Mouse (Mus musculus) testis, adult 2 months (tissue): ENCODE results near the gene Arhgef28. TPM values are rescaled to one million over a fixed set of nuclear protein-coding genes. Genes with fewer than 3 reads are reported as not detected.

Experiments used
- H3K27ac ChIP-seq: fragments of 200-500 bp; 2 replicates; pipeline ENCODE4 v1.5.1; 2012; ENCODE audit warnings: low read depth, low read length; ENCODE audit not compliant: control insufficient read depth, insufficient read depth
- H3K27me3 ChIP-seq: fragments of 200-500 bp; 2 replicates; pipeline ENCODE4 v1.6.1; 2012; ENCODE audit warnings: mild to moderate bottlenecking, low read length, moderate library complexity; ENCODE audit not compliant: control insufficient read depth, insufficient read depth
- H3K36me3 ChIP-seq: fragments of 200-500 bp; 2 replicates; pipeline ENCODE4 v1.6.1; 2012; ENCODE audit warnings: mild to moderate bottlenecking, low read length; ENCODE audit not compliant: control insufficient read depth, insufficient read depth
- H3K4me1 ChIP-seq: fragments of 200-500 bp; 2 replicates; pipeline ENCODE4 v1.6.1; 2012; ENCODE audit warnings: low read length; ENCODE audit not compliant: control insufficient read depth, insufficient read depth
- H3K4me3 ChIP-seq: fragments of 200-500 bp; 2 replicates; pipeline ENCODE4 v1.5.1; 2012; ENCODE audit warnings: low read depth, mild to moderate bottlenecking, low read length, moderate library complexity, mixed read lengths; ENCODE audit not compliant: control insufficient read depth
- CTCF ChIP-seq: fragments of 200-500 bp; IDR thresholded peaks from 2 replicates; pipeline ENCODE4 v1.5.1; 2012; ENCODE audit warnings: low read depth, mild to moderate bottlenecking, inconsistent platforms, low read length, moderate library complexity; ENCODE audit not compliant: control insufficient read depth, insufficient read depth, insufficient replicate concordance
- POLR2A ChIP-seq: fragments of 200-500 bp; IDR thresholded peaks from 2 replicates; pipeline ENCODE4 v1.6.1; 2012; ENCODE audit warnings: low read depth, mild to moderate bottlenecking, inconsistent platforms, low read length, moderate library complexity; ENCODE audit not compliant: control insufficient read depth
- polyA plus RNA-seq: library from polyadenylated mRNA; depleted of rRNA; stranded (reverse); fragments of >200 nt; gene quantifications from 2 replicates; pipeline ENCODE4 v1.2.3, GENCODE M21; 2012

Arhgef28 gene
- polyA plus RNA-seq, 1 experiment, result 0.67 TPM

- TF ChIP-seq POLR2A, result no peak
- no peak for TF ChIP-seq CTCF
- Histone ChIP-seq H3K27me3 (no peaks in the 10 kb centered on the region), H3K27ac (no peak overlapping the region), H3K4me1 (no peaks in the 10 kb centered on the region), H3K36me3 (no peaks in the 10 kb centered on the region), H3K4me3 (no peak overlapping the region)
Observed at GRCm38 (mm10) chr13:98040628-98041150, 165.6 kb downstream of the Arhgef28 start.

- H3K27me3 ChIP-seq, result no peaks in the 10 kb centered on the region
- no peak overlapping the region for H3K4me3 ChIP-seq
- no peak overlapping the region for H3K27ac ChIP-seq
- H3K36me3 ChIP-seq, result no peaks in the 10 kb centered on the region
- H3K4me1 ChIP-seq, result no peaks in the 10 kb centered on the region
- no peak for TF ChIP-seq POLR2A
Observed at GRCm38 (mm10) chr13:98038731-98039130, 167.5 kb downstream of the Arhgef28 start.

GRCm38 (mm10) chr13:98037693-98038092 is 168.5 kb downstream of the Arhgef28 start:
- TF ChIP-seq POLR2A (no peak), CTCF (no peak)
- Histone ChIP-seq H3K27ac (no peak overlapping the region), H3K4me3 (no peak overlapping the region), H3K27me3 (no peaks in the 10 kb centered on the region), H3K4me1 (no peaks in the 10 kb centered on the region), H3K36me3 (no peaks in the 10 kb centered on the region)

- Histone ChIP-seq H3K27ac (no peak overlapping the region), H3K4me3 (no peak overlapping the region), H3K36me3 (no peaks in the 10 kb centered on the region), H3K4me1 (no peaks in the 10 kb centered on the region), H3K27me3 (no peaks in the 10 kb centered on the region)
- no peak for TF ChIP-seq CTCF
- no peak for TF ChIP-seq POLR2A
Observed at GRCm38 (mm10) chr13:98031642-98031960, 174.6 kb downstream of the Arhgef28 start.

GRCm38 (mm10) chr13:98030959-98031641 is 175.1 kb downstream of the Arhgef28 start:
- Histone ChIP-seq H3K36me3 (no peaks in the 10 kb centered on the region), H3K4me1 (peaks cover 1% of the 10 kb centered on the region), H3K27ac (no peak overlapping the region), H3K4me3 (no peak overlapping the region), H3K27me3 (no peaks in the 10 kb centered on the region)
- peak; percentile 35; the same call in 1 of the 2 replicates for TF ChIP-seq CTCF
- no peak for TF ChIP-seq POLR2A

GRCm38 (mm10) chr13:98030041-98030440 is 176.2 kb downstream of the Arhgef28 start:
- H3K4me3 ChIP-seq, result no peak overlapping the region
- TF ChIP-seq POLR2A, result no peak
- TF ChIP-seq CTCF, result no peak
- H3K27ac ChIP-seq, result no peak overlapping the region
- H3K27me3 ChIP-seq, result no peaks in the 10 kb centered on the region
- peaks cover 3% of the 10 kb centered on the region for H3K4me1 ChIP-seq
- no peaks in the 10 kb centered on the region for H3K36me3 ChIP-seq

GRCm38 (mm10) chr13:98028711-98029250 is 177.5 kb downstream of the Arhgef28 start:
- no peak overlapping the region for H3K27ac ChIP-seq
- H3K27me3 ChIP-seq, result no peaks in the 10 kb centered on the region
- no peak overlapping the region for H3K4me3 ChIP-seq
- H3K4me1 ChIP-seq, result peaks cover 3% of the 10 kb centered on the region
- TF ChIP-seq CTCF, result no peak
- TF ChIP-seq POLR2A, result no peak
- H3K36me3 ChIP-seq, result no peaks in the 10 kb centered on the region

GRCm38 (mm10) chr13:98027641-98028204 is 178.5 kb downstream of the Arhgef28 start:
- Histone ChIP-seq H3K36me3 (no peaks in the 10 kb centered on the region), H3K4me3 (no peak overlapping the region), H3K27ac (no peak overlapping the region), H3K27me3 (no peaks in the 10 kb centered on the region), H3K4me1 (peaks cover 3% of the 10 kb centered on the region)
- TF ChIP-seq POLR2A (no peak), CTCF (no peak)
